Comparison of ENCODE assay signal across 8 mouse cellular contexts in the genomic region with DNA sequence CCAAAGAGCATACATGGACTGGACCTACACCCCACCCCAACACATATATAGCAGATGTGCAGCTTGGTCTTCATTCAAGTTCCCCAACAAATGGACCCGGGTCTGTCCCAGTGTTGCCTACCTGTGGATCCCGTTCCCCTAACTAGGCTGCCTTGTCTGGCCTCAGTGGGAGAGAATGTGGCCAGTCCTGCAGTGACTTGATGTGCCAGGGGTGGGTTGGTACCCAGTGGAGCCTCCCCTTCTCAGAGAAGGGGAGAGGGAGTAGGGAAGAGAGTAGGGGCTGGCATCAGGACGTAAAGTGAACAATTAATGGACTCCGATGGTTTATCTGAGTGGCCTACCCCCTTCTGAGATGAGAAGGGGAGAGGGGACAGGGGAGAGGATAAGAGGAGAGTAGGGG. TPM values are rescaled to one million over a fixed set of nuclear protein-coding genes. Genes with fewer than 3 reads are reported as not detected.
DNase-seq lines count a peak whose midpoint lies in the region; ATAC-seq and TF ChIP-seq lines count a peak whose summit lies in the region.

No protein-coding gene starts in this region.

- H3K27ac ChIP-seq in forebrain, embryonic 15.5 days (replicated peaks): no peak overlapping the region
- H3K27ac ChIP-seq in liver, embryonic 15.5 days (replicated peaks): peak overlapping the region; percentile 70; the same call in 1 of the 2 replicates

- no peaks in the 10 kb centered on the region for H3K9me3 ChIP-seq in erythroblast, embryonic 14.5 days (ENCODE audit: control insufficient read depth, low read length)
- no peaks in the 10 kb centered on the region for H3K9me3 ChIP-seq in E14TG2a.4 (ENCODE audit: low read length)
- no peaks in the 10 kb centered on the region for H3K9me3 ChIP-seq in forebrain, embryonic 15.5 days
- H3K9me3 ChIP-seq in liver, embryonic 15.5 days (replicated peaks): no peaks in the 10 kb centered on the region

- no peak for TF ChIP-seq CTCF in E14TG2a.4 (conservative IDR thresholded peaks at IDR 0.05; ENCODE audit: low read length)

- 54% methylated on average over 4 of the region's 4 CpGs for WGBS in forebrain, embryonic 15.5 days
- WGBS in liver, embryonic 15.5 days (ENCODE audit: insufficient replicate concordance): 47% methylated on average over 4 of the region's 4 CpGs

- H3K4me1 ChIP-seq in erythroblast, embryonic 14.5 days (ENCODE audit: control insufficient read depth): peaks cover 29% of the 10 kb centered on the region
- peaks cover 23% of the 10 kb centered on the region for H3K4me1 ChIP-seq in E14TG2a.4 (replicated peaks; ENCODE audit: low read depth, low read length)
- H3K4me1 ChIP-seq in forebrain, embryonic 15.5 days: peaks cover 23% of the 10 kb centered on the region
- H3K4me1 ChIP-seq in liver, embryonic 15.5 days (replicated peaks): peaks cover 25% of the 10 kb centered on the region

- H3K4me2 ChIP-seq in forebrain, embryonic 15.5 days (replicated peaks): peak overlapping the region; percentile 80
- peak overlapping the region; percentile 96 for H3K4me2 ChIP-seq in liver, embryonic 15.5 days

- H3K9ac ChIP-seq in forebrain, embryonic 15.5 days (replicated peaks): peak overlapping the region; percentile 92
- peak overlapping the region; percentile 76 for H3K9ac ChIP-seq in liver, embryonic 15.5 days

- no peak for DNase-seq in spleen, postnatal 36 days (ENCODE audit: low spot score in 2 of 2)
- no peak for DNase-seq in urinary bladder, adult 2 months (ENCODE audit: low spot score)

- H3K36me3 ChIP-seq in erythroblast, embryonic 14.5 days (ENCODE audit: control insufficient read depth): peaks cover 33% of the 10 kb centered on the region
- peaks cover 31% of the 10 kb centered on the region for H3K36me3 ChIP-seq in E14TG2a.4 (ENCODE audit: insufficient read depth, low read length)
- peaks cover 19% of the 10 kb centered on the region for H3K36me3 ChIP-seq in forebrain, embryonic 15.5 days
- peaks cover 20% of the 10 kb centered on the region for H3K36me3 ChIP-seq in liver, embryonic 15.5 days (replicated peaks)

- peak overlapping the region; percentile 91 for H3K4me3 ChIP-seq in erythroblast, embryonic 14.5 days (replicated peaks)
- H3K4me3 ChIP-seq in E14TG2a.4 (replicated peaks; ENCODE audit: low read length): peak overlapping the region; percentile 94
- H3K4me3 ChIP-seq in forebrain, embryonic 15.5 days: peak overlapping the region; percentile 89
- peak overlapping the region; percentile 94 for H3K4me3 ChIP-seq in liver, embryonic 15.5 days (replicated peaks)

- ATAC-seq in erythroblast, adult 5-6 weeks (replicated peaks; ENCODE audit: low FRiP score, poor library complexity, severe bottlenecking): no peak
- ATAC-seq in forebrain, embryonic 15.5 days (replicated peaks): peak; percentile 14; the same call in 1 of the 2 replicates
- no peak for ATAC-seq in liver, embryonic 15.5 days (ENCODE audit: insufficient read depth)
- ATAC-seq in megakaryocyte progenitor cell, adult 5-6 weeks (replicated peaks; ENCODE audit: poor library complexity): no peak

- H3K27me3 ChIP-seq in erythroblast, embryonic 14.5 days (ENCODE audit: control insufficient read depth): peaks cover 16% of the 10 kb centered on the region
- H3K27me3 ChIP-seq in E14TG2a.4 (ENCODE audit: insufficient read depth, low read length): 0 out of 2 replicates have a peak, but pooled peaks cover 3% of the 10 kb centered on the region
- no peaks in the 10 kb centered on the region for H3K27me3 ChIP-seq in forebrain, embryonic 15.5 days
- H3K27me3 ChIP-seq in liver, embryonic 15.5 days: peaks cover 8% of the 10 kb centered on the region; the same call in 1 of the 2 replicates

RNA-seq across cellular contexts. Expression of a gene that starts 0.8 kb away (rescaled TPM):
- polyA plus RNA-seq in erythroblast, embryonic 14.5 days (2012): 3.7 TPM in 2 replicates
- 70.8 and 134 TPM in 2 replicates for total RNA-seq in erythroblast, adult 5-6 weeks (2015; ENCODE audit: low replicate concordance)
- total RNA-seq in erythroblast, adult 5-6 weeks (2017; ENCODE audit: low replicate concordance): 17.3 and 20.3 TPM in 2 replicates
- polyA plus RNA-seq in forebrain, embryonic 15.5 days (2015; fragmentation: Nextera tagmentation; extraction: Ambion mirVana): 125 and 130 TPM in 2 replicates
- polyA plus RNA-seq in liver, embryonic 15.5 days (2015; fragmentation: Nextera tagmentation; extraction: Ambion mirVana): 72.2 and 83.8 TPM in 2 replicates
- total RNA-seq in megakaryocyte progenitor cell, adult 5-6 weeks (2015): 222 and 226 TPM in 2 replicates
- total RNA-seq in megakaryocyte progenitor cell, adult 5-6 weeks (2017): 86.1 and 92.0 TPM in 2 replicates
- polyA plus RNA-seq in urinary bladder, adult 2 months (2012; rRNA removed): 134 and 160 TPM in 2 replicates

RNA-seq across cellular contexts. Expression of a gene that starts 23.7 kb away (rescaled TPM):
- polyA plus RNA-seq in erythroblast, embryonic 14.5 days (2012): 0.02 TPM in 1 of 2 replicates, not detected in the other
- total RNA-seq in erythroblast, adult 5-6 weeks (2015; ENCODE audit: low replicate concordance): not detected in 2 replicates
- total RNA-seq in erythroblast, adult 5-6 weeks (2017; ENCODE audit: low replicate concordance): not detected in 2 replicates
- polyA plus RNA-seq in forebrain, embryonic 15.5 days (2015; fragmentation: Nextera tagmentation; extraction: Ambion mirVana): 6.4 and 7.3 TPM in 2 replicates
- 1.2 and 1.5 TPM in 2 replicates for polyA plus RNA-seq in liver, embryonic 15.5 days (2015; fragmentation: Nextera tagmentation; extraction: Ambion mirVana)
- total RNA-seq in megakaryocyte progenitor cell, adult 5-6 weeks (2015): 0.10 and 1.6 TPM in 2 replicates
- 0.21 and 0.41 TPM in 2 replicates for total RNA-seq in megakaryocyte progenitor cell, adult 5-6 weeks (2017)
- 3.4 and 4.5 TPM in 2 replicates for polyA plus RNA-seq in urinary bladder, adult 2 months (2012; rRNA removed)

Comparison
In these comparisons a context has a peak if more than half of its experiments do, and no peak if none do; other contexts are left out.
1. RNA of a gene that starts 0.8 kb away (polyA plus RNA-seq): 134 to 160 TPM in urinary bladder, adult 2 months, 125 to 130 TPM in forebrain, embryonic 15.5 days and 72.2 to 83.8 TPM in liver, embryonic 15.5 days; 3.7 TPM in erythroblast, embryonic 14.5 days; every median in the first group is over 10 times any median in the second.
2. Peak in every context shown above with its lines, with median percentiles within 50 percentile points of each other: H3K4me3 ChIP-seq.